Mouse (Mus musculus): ENCODE measurements around the gene Sdk2. TPM values are rescaled to one million over a fixed set of nuclear protein-coding genes. Genes with fewer than 3 reads are reported as not detected.

The Sdk2 gene
- polyA plus RNA-seq, 1 experiment from 2014 or later: 3.0 TPM

- no peak overlapping the region for H3K4me2 ChIP-seq (ENCODE audit: low read length)
- H3K36me3 ChIP-seq (ENCODE audit: control insufficient read depth, insufficient read depth, low read length): no peaks in the 10 kb centered on the region
- H3K9me3 ChIP-seq (replicated peaks; ENCODE audit: control insufficient read depth, low read length, poor library complexity, severe bottlenecking): no peaks in the 10 kb centered on the region
- H3K4me1 ChIP-seq (ENCODE audit: control insufficient read depth, insufficient read depth, low read length): no peaks in the 10 kb centered on the region
- H3K9ac ChIP-seq (ENCODE audit: low read depth, low read length): no peak overlapping the region
- H3K4me3 ChIP-seq (ENCODE audit: low read depth, low read length): no peak overlapping the region
- no peaks in the 10 kb centered on the region for H3K27me3 ChIP-seq (ENCODE audit: control insufficient read depth, insufficient read depth, low read depth, low read length)
- ATAC-seq: no peak
- no peak overlapping the region for H3K27ac ChIP-seq (ENCODE audit: low read length)
- WGBS: 74% methylated on average over 14 of the region's 14 CpGs
Observed at GRCm38 (mm10) chr11:113776851-113777511, 289.9 kb downstream of the Sdk2 start.

GRCm38 (mm10) chr11:113774773-113775172 is 292.1 kb downstream of the Sdk2 start:
- H3K27ac ChIP-seq (ENCODE audit: low read length): no peak overlapping the region

GRCm38 (mm10) chr11:113773191-113773590 is 293.7 kb downstream of the Sdk2 start:
- Histone ChIP-seq H3K9ac (ENCODE audit: low read depth, low read length) (no peak overlapping the region), H3K27me3 (ENCODE audit: control insufficient read depth, insufficient read depth, low read depth, low read length) (no peaks in the 10 kb centered on the region), H3K27ac (ENCODE audit: low read length) (no peak overlapping the region), H3K9me3 (replicated peaks; ENCODE audit: control insufficient read depth, low read length, poor library complexity, severe bottlenecking) (no peaks in the 10 kb centered on the region), H3K4me3 (ENCODE audit: low read depth, low read length) (no peak overlapping the region), H3K4me2 (ENCODE audit: low read length) (no peak overlapping the region), H3K4me1 (ENCODE audit: control insufficient read depth, insufficient read depth, low read length) (no peaks in the 10 kb centered on the region), H3K36me3 (ENCODE audit: control insufficient read depth, insufficient read depth, low read length) (no peaks in the 10 kb centered on the region)
- ATAC-seq: no peak
- 86% methylated on average over 5 of the region's 5 CpGs for WGBS

More at GRCm38 (mm10) chr11:113774773-113775172, 292.1 kb downstream of the Sdk2 start:
- no peak for ATAC-seq
- Histone ChIP-seq H3K4me1 (ENCODE audit: control insufficient read depth, insufficient read depth, low read length) (no peaks in the 10 kb centered on the region), H3K9me3 (replicated peaks; ENCODE audit: control insufficient read depth, low read length, poor library complexity, severe bottlenecking) (no peaks in the 10 kb centered on the region), H3K27me3 (ENCODE audit: control insufficient read depth, insufficient read depth, low read depth, low read length) (no peaks in the 10 kb centered on the region), H3K9ac (ENCODE audit: low read depth, low read length) (no peak overlapping the region), H3K4me2 (ENCODE audit: low read length) (no peak overlapping the region), H3K36me3 (ENCODE audit: control insufficient read depth, insufficient read depth, low read length) (no peaks in the 10 kb centered on the region), H3K4me3 (ENCODE audit: low read depth, low read length) (no peak overlapping the region)
- WGBS: 67% methylated on average over 3 of the region's 3 CpGs

- Histone ChIP-seq H3K4me2 (ENCODE audit: low read length) (no peak overlapping the region), H3K9me3 (replicated peaks; ENCODE audit: control insufficient read depth, low read length, poor library complexity, severe bottlenecking) (no peaks in the 10 kb centered on the region), H3K27me3 (ENCODE audit: control insufficient read depth, insufficient read depth, low read depth, low read length) (no peaks in the 10 kb centered on the region), H3K4me3 (ENCODE audit: low read depth, low read length) (no peak overlapping the region), H3K4me1 (ENCODE audit: control insufficient read depth, insufficient read depth, low read length) (no peaks in the 10 kb centered on the region; the same call in 1 of the 2 replicates), H3K36me3 (ENCODE audit: control insufficient read depth, insufficient read depth, low read length) (no peaks in the 10 kb centered on the region), H3K27ac (ENCODE audit: low read length) (no peak overlapping the region), H3K9ac (ENCODE audit: low read depth, low read length) (no peak overlapping the region)
- ATAC-seq: no peak
- 87% methylated on average over 13 of the region's 13 CpGs for WGBS
Observed at GRCm38 (mm10) chr11:113771187-113771586, 295.7 kb downstream of the Sdk2 start.

GRCm38 (mm10) chr11:113768356-113768755 is 298.5 kb downstream of the Sdk2 start:
- ATAC-seq: no peak
- Histone ChIP-seq H3K27me3 (ENCODE audit: control insufficient read depth, insufficient read depth, low read depth, low read length) (no peaks in the 10 kb centered on the region), H3K4me2 (ENCODE audit: low read length) (no peak overlapping the region), H3K4me3 (ENCODE audit: low read depth, low read length) (no peak overlapping the region), H3K9ac (ENCODE audit: low read depth, low read length) (no peak overlapping the region), H3K27ac (ENCODE audit: low read length) (no peak overlapping the region), H3K9me3 (replicated peaks; ENCODE audit: control insufficient read depth, low read length, poor library complexity, severe bottlenecking) (no peaks in the 10 kb centered on the region), H3K4me1 (ENCODE audit: control insufficient read depth, insufficient read depth, low read length) (no peaks in the 10 kb centered on the region; the same call in 1 of the 2 replicates), H3K36me3 (ENCODE audit: control insufficient read depth, insufficient read depth, low read length) (no peaks in the 10 kb centered on the region)
- 68% methylated on average over 3 of the region's 3 CpGs for WGBS

- Histone ChIP-seq H3K4me2 (ENCODE audit: low read length) (no peak overlapping the region), H3K27me3 (ENCODE audit: control insufficient read depth, insufficient read depth, low read depth, low read length) (no peaks in the 10 kb centered on the region), H3K4me1 (ENCODE audit: control insufficient read depth, insufficient read depth, low read length) (no peaks in the 10 kb centered on the region; the same call in 1 of the 2 replicates), H3K4me3 (ENCODE audit: low read depth, low read length) (no peak overlapping the region), H3K9ac (ENCODE audit: low read depth, low read length) (no peak overlapping the region), H3K9me3 (replicated peaks; ENCODE audit: control insufficient read depth, low read length, poor library complexity, severe bottlenecking) (no peaks in the 10 kb centered on the region), H3K36me3 (ENCODE audit: control insufficient read depth, insufficient read depth, low read length) (no peaks in the 10 kb centered on the region), H3K27ac (ENCODE audit: low read length) (no peak overlapping the region)
- ATAC-seq: no peak
- 77% methylated on average over 8 of the region's 8 CpGs for WGBS
Observed at GRCm38 (mm10) chr11:113767285-113767684, 299.6 kb downstream of the Sdk2 start.

GRCm38 (mm10) chr11:113766284-113766985 is 300.4 kb downstream of the Sdk2 start:
- Histone ChIP-seq H3K4me3 (ENCODE audit: low read depth, low read length) (no peak overlapping the region), H3K9me3 (replicated peaks; ENCODE audit: control insufficient read depth, low read length, poor library complexity, severe bottlenecking) (no peaks in the 10 kb centered on the region), H3K36me3 (ENCODE audit: control insufficient read depth, insufficient read depth, low read length) (no peaks in the 10 kb centered on the region), H3K27ac (ENCODE audit: low read length) (no peak overlapping the region), H3K4me2 (ENCODE audit: low read length) (no peak overlapping the region), H3K4me1 (ENCODE audit: control insufficient read depth, insufficient read depth, low read length) (no peaks in the 10 kb centered on the region; the same call in 1 of the 2 replicates), H3K9ac (ENCODE audit: low read depth, low read length) (0 out of 2 replicates have a peak overlapping the region, but pooled peaks have one; percentile 30), H3K27me3 (ENCODE audit: control insufficient read depth, insufficient read depth, low read depth, low read length) (no peaks in the 10 kb centered on the region)
- no peak for ATAC-seq
- WGBS: 56% methylated on average over 10 of the region's 10 CpGs

GRCm38 (mm10) chr11:113764132-113764849 is 302.6 kb downstream of the Sdk2 start:
- H3K36me3 ChIP-seq (ENCODE audit: control insufficient read depth, insufficient read depth, low read length): no peaks in the 10 kb centered on the region
- no peaks in the 10 kb centered on the region for H3K9me3 ChIP-seq (replicated peaks; ENCODE audit: control insufficient read depth, low read length, poor library complexity, severe bottlenecking)
- no peak overlapping the region for H3K9ac ChIP-seq (ENCODE audit: low read depth, low read length)
- no peak overlapping the region for H3K27ac ChIP-seq (ENCODE audit: low read length)
- no peaks in the 10 kb centered on the region for H3K27me3 ChIP-seq (ENCODE audit: control insufficient read depth, insufficient read depth, low read depth, low read length)
- H3K4me1 ChIP-seq (ENCODE audit: control insufficient read depth, insufficient read depth, low read length): no peaks in the 10 kb centered on the region; the same call in 1 of the 2 replicates
- no peak overlapping the region for H3K4me2 ChIP-seq (ENCODE audit: low read length)
- no peak overlapping the region for H3K4me3 ChIP-seq (ENCODE audit: low read depth, low read length)
- WGBS: 95% methylated on average over 6 of the region's 6 CpGs
- ATAC-seq: no peak

GRCm38 (mm10) chr11:113763449-113763848 is 303.4 kb downstream of the Sdk2 start:
- Histone ChIP-seq H3K27me3 (ENCODE audit: control insufficient read depth, insufficient read depth, low read depth, low read length) (no peaks in the 10 kb centered on the region), H3K9me3 (replicated peaks; ENCODE audit: control insufficient read depth, low read length, poor library complexity, severe bottlenecking) (no peaks in the 10 kb centered on the region), H3K36me3 (ENCODE audit: control insufficient read depth, insufficient read depth, low read length) (no peaks in the 10 kb centered on the region), H3K4me2 (ENCODE audit: low read length) (no peak overlapping the region), H3K4me3 (ENCODE audit: low read depth, low read length) (no peak overlapping the region), H3K9ac (ENCODE audit: low read depth, low read length) (no peak overlapping the region), H3K4me1 (ENCODE audit: control insufficient read depth, insufficient read depth, low read length) (no peaks in the 10 kb centered on the region; the same call in 1 of the 2 replicates), H3K27ac (ENCODE audit: low read length) (no peak overlapping the region)
- no peak for ATAC-seq
- WGBS: 26% methylated on average over 5 of the region's 5 CpGs

Data from midbrain, embryonic 16.5 days (tissue).